Mouse (Mus musculus) adrenal gland, adult 2 months (tissue): Measurements from ENCODE around the gene Caskin1. TPM values are rescaled to one million over a fixed set of nuclear protein-coding genes. Genes with fewer than 3 reads are reported as not detected.
A peak's percentile ranks its signal among the peaks of the same experiment; 100 is the strongest.

Experiments used
- DNase-seq: peaks from one replicate; pipeline ENCODE4 v3.0.0; 2021
- polyA plus RNA-seq: library from polyadenylated mRNA; depleted of rRNA; stranded (reverse); fragments of >200 nt; gene quantifications from 2 replicates; pipeline ENCODE4 v1.2.3, GENCODE M21; 2012
- total RNA-seq, 2 experiments: library from RNA; stranded (reverse); gene quantifications; 2 replicates each; pipeline ENCODE4 v1.2.3; 2021

Gene Caskin1
- total and polyA plus RNA-seq, 3 experiments: 19.4 to 47.7 (median 28.7) TPM

GRCm38 (mm10) chr17:24470701-24471527, 17.5 kb upstream of the Caskin1 start:
- DNase-seq: peak; percentile 79

- peak; percentile 90 for DNase-seq
Measured at GRCm38 (mm10) chr17:24472512-24472911, 15.9 kb upstream of the Caskin1 start.

GRCm38 (mm10) chr17:24473612-24474275, 14.7 kb upstream of the Caskin1 start, which contains the start of gene Bricd5:
Bricd5 (plus strand) TSS chr17:24473884.
- no peak for DNase-seq

GRCm38 (mm10) chr17:24474557-24474956, 13.8 kb upstream of the Caskin1 start:
- DNase-seq: no peak

- no peak for DNase-seq
Measured at GRCm38 (mm10) chr17:24475586-24475985, 12.8 kb upstream of the Caskin1 start.

GRCm38 (mm10) chr17:24476022-24476776, 12.2 kb upstream of the Caskin1 start:
- no peak for DNase-seq

GRCm38 (mm10) chr17:24477053-24477984, 11.1 kb upstream of the Caskin1 start:
- DNase-seq: no peak

- no peak for DNase-seq
Measured at GRCm38 (mm10) chr17:24477985-24478600, 10.3 kb upstream of the Caskin1 start.

GRCm38 (mm10) chr17:24478663-24479380, 9.6 kb upstream of the Caskin1 start, which contains the start of gene Mlst8:
Mlst8 (minus strand) TSS chr17:24479078.
- DNase-seq: peak; percentile 97

GRCm38 (mm10) chr17:24479431-24479830, 9.0 kb upstream of the Caskin1 start:
- DNase-seq: no peak

- no peak for DNase-seq
Measured at GRCm38 (mm10) chr17:24480201-24480826, 8.1 kb upstream of the Caskin1 start.

- peak; percentile 50 for DNase-seq
Measured at GRCm38 (mm10) chr17:24481027-24481815, 7.2 kb upstream of the Caskin1 start.

- peak; percentile 48 for DNase-seq
Measured at GRCm38 (mm10) chr17:24483495-24483894, 4.9 kb upstream of the Caskin1 start.

- DNase-seq: no peak
Measured at GRCm38 (mm10) chr17:24485090-24485860, 3.1 kb upstream of the Caskin1 start.

GRCm38 (mm10) chr17:24488662-24489264, 362 bp downstream of the Caskin1 start:
- peak; percentile 65 for DNase-seq

- DNase-seq: peak; percentile 60
Measured at GRCm38 (mm10) chr17:24489265-24490030, 1.0 kb downstream of the Caskin1 start.

GRCm38 (mm10) chr17:24490399-24490798, 2.0 kb downstream of the Caskin1 start:
- peak; percentile 63 for DNase-seq
